Mouse (Mus musculus): ENCODE measurements at regions not wholly inside any gene's neighbourhood (a gene's known extent, or its start where the extent isn't known, plus 50 kb on each side); places are given as distances from the start of the nearest gene placed in this dataset.

DNA sequence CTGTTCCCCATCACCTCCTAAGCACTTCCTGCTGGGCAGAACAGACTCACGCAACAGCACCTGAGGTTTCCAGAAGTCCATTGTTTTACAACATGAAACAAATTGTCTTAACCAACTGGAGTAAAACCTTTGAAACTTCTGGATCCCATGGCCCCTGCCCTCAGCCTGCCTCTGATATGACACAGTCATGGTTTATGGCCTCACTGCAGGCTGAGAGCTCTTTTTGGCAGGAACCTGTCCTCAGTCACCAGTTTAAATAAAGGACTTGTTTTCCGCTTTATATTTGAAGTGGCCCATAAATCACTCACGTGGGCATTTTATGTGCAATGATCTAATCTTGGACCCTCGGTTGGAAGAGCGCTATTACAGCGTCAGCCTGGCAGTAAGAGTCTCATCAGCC lies 388.5 kb upstream of the Atp11b start:
- Histone ChIP-seq H3K27ac (no peak overlapping the region), H3K4me3 (no peak overlapping the region), H3K27me3 (ENCODE audit: insufficient read depth, poor library complexity, severe bottlenecking) (no peaks in the 10 kb centered on the region), H3K9me3 (no peaks in the 10 kb centered on the region), H3K4me1 (replicated peaks) (peaks cover 15% of the 10 kb centered on the region), H3K36me3 (no peaks in the 10 kb centered on the region)
- 94% methylated on average over 6 of the region's 6 CpGs for WGBS
- DNase-seq (ENCODE audit: low spot score) = no peak

DNA sequence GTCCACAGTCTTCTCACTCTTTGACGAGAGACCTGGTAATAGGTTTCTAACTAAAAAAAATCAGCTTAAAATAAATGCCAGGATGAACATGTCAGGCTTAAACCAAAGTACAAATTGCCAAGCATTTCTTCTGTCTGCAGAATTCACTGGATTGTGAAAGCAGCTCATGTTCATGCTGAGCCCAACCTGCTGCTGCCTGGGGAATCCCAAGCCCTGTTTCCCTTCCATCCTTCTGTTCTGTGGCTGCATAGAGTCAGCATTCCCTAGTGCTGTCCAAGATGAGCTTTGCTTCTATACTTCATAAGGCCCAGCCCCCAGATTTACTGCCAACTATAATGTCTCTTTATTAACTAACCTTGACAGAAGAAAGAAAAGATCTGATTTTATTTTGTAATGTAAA lies 381.6 kb upstream of the Atp11b start:
- no peaks in the 10 kb centered on the region for H3K9me3 ChIP-seq
- H3K27ac ChIP-seq = no peak overlapping the region
- H3K4me3 ChIP-seq = no peak overlapping the region
- no peaks in the 10 kb centered on the region for H3K4me1 ChIP-seq (replicated peaks)
- H3K36me3 ChIP-seq = no peaks in the 10 kb centered on the region
- 87% methylated on average over 1 of the region's 1 CpGs for WGBS
- no peaks in the 10 kb centered on the region for H3K27me3 ChIP-seq (ENCODE audit: insufficient read depth, poor library complexity, severe bottlenecking)
- no peak for DNase-seq (ENCODE audit: low spot score)

DNA sequence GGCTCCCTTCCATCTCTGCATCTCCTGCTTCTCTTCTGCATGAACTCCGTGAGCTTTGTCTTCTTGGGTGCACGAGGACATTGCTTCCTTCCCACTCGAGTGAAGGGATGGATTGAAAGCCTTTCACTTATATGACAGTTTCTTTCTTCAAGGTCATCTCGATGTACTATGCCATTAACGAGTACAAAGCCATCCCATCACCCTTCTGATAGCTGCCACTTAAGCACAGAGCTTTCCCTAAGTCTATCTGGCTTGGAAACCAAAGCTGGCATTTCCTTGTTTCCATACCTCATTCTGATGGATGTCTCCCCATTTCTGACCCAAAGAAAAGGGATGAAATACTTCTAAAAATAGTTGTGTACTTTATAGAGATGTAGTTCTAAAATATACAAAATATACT lies 366.5 kb upstream of the Atp11b start:
- DNase-seq (ENCODE audit: low spot score) = no peak
- Histone ChIP-seq H3K4me3 (no peak overlapping the region), H3K27me3 (ENCODE audit: insufficient read depth, poor library complexity, severe bottlenecking) (no peaks in the 10 kb centered on the region), H3K4me1 (replicated peaks) (no peaks in the 10 kb centered on the region), H3K27ac (no peak overlapping the region), H3K36me3 (no peaks in the 10 kb centered on the region), H3K9me3 (no peaks in the 10 kb centered on the region)
- 85% methylated on average over 5 of the region's 5 CpGs for WGBS

DNA sequence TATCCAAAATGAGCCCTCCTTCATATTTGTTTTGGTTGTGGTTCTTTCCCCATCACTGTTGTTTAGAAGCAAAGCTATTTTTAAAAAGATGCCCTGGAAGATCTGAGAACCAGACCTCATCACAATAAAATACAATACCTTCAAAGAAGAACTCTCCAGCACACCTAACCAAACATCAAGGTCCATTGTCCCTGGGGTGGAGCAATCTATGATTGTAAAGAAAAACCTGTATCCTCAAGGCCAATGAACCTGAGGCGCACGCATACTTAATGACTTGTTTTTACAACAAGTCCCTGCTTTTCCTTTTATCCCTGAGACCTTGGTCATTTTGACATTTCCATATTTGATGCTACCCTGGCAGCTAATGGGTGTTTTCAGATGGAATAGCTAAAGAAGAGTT lies 361.2 kb upstream of the Atp11b start:
- no peak for DNase-seq (ENCODE audit: low spot score)
- WGBS = 93% methylated on average over 2 of the region's 2 CpGs
- no peak overlapping the region for H3K27ac ChIP-seq
- H3K36me3 ChIP-seq = no peaks in the 10 kb centered on the region
- no peaks in the 10 kb centered on the region for H3K4me1 ChIP-seq (replicated peaks)
- H3K27me3 ChIP-seq (ENCODE audit: insufficient read depth, poor library complexity, severe bottlenecking) = no peaks in the 10 kb centered on the region
- H3K9me3 ChIP-seq = no peaks in the 10 kb centered on the region
- H3K4me3 ChIP-seq = no peak overlapping the region

DNA sequence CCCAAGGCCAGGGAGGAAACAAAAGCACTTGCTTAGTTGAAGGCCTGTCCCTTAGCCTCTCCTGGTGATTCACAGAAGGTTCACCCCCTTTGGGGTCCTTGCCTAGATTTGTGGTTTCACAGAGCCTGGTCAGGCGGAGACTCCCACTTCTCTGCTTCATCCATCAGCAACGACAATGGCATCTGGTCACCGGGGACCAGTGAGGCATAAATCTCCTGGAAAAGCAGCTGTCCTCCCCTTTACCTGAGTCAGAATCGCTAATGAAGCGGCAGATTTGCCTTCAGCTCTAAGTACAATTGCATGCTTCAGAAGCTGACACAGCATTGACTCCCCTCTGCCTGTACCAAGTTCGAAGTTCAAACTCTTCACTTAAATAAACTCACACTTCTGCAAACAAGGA lies 353.7 kb upstream of the Atp11b start:
- Histone ChIP-seq H3K4me1 (replicated peaks) (peaks cover 30% of the 10 kb centered on the region), H3K4me3 (no peak overlapping the region), H3K9me3 (no peaks in the 10 kb centered on the region), H3K27ac (0 out of 2 replicates have a peak overlapping the region, but pooled peaks have one; percentile 17), H3K27me3 (ENCODE audit: insufficient read depth, poor library complexity, severe bottlenecking) (no peaks in the 10 kb centered on the region), H3K36me3 (no peaks in the 10 kb centered on the region)
- no peak for DNase-seq (ENCODE audit: low spot score)
- 59% methylated on average over 6 of the region's 6 CpGs for WGBS

- Histone ChIP-seq H3K9me3 (no peaks in the 10 kb centered on the region), H3K27me3 (ENCODE audit: insufficient read depth, poor library complexity, severe bottlenecking) (no peaks in the 10 kb centered on the region), H3K27ac (peak overlapping the region; percentile 90), H3K4me3 (no peak overlapping the region), H3K36me3 (no peaks in the 10 kb centered on the region), H3K4me1 (replicated peaks) (peaks cover 46% of the 10 kb centered on the region)
- no peak for DNase-seq (ENCODE audit: low spot score)
- WGBS = 87% methylated on average over 10 of the region's 10 CpGs
Measured at GRCm38 (mm10) chr3:35402666-35403065, 351.2 kb upstream of the Atp11b start.

DNA sequence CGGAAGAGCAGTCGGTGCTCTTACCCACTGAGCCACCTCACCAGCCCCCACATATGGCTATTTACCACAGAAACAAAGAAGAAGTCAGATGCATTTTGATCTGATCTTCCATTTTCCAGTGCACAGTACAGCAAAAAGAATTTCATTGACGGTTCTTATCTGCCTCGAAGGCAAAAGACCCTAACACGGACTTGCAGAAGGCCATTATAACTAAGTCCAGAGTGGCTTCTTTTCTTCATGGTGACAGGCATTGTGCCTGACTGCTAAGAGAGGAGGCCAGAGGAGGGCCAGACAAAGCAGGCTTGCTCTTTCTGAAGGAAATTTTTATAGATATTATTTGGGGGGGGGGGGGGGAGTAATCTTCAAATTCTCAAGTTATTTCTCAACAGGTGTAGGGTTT lies 350.0 kb upstream of the Atp11b start:
- Histone ChIP-seq H3K27ac (peak overlapping the region; percentile 90), H3K27me3 (ENCODE audit: insufficient read depth, poor library complexity, severe bottlenecking) (no peaks in the 10 kb centered on the region), H3K4me3 (no peak overlapping the region), H3K4me1 (replicated peaks) (peaks cover 46% of the 10 kb centered on the region), H3K9me3 (0 out of 2 replicates have a peak, but pooled peaks cover 3% of the 10 kb centered on the region), H3K36me3 (no peaks in the 10 kb centered on the region)
- peak; percentile 21 for DNase-seq (ENCODE audit: low spot score)
- 46% methylated on average over 5 of the region's 5 CpGs for WGBS

GRCm38 (mm10) chr3:35404492-35405390 lies 349.2 kb upstream of the Atp11b start:
- Histone ChIP-seq H3K36me3 (no peaks in the 10 kb centered on the region), H3K4me3 (peak overlapping the region; percentile 24), H3K27ac (peak overlapping the region; percentile 90), H3K4me1 (replicated peaks) (peaks cover 46% of the 10 kb centered on the region), H3K9me3 (0 out of 2 replicates have a peak, but pooled peaks cover 3% of the 10 kb centered on the region), H3K27me3 (ENCODE audit: insufficient read depth, poor library complexity, severe bottlenecking) (no peaks in the 10 kb centered on the region)
- 4% methylated on average over 10 of the region's 10 CpGs for WGBS
- peak; percentile 85 for DNase-seq (ENCODE audit: low spot score)

GRCm38 (mm10) chr3:35405621-35406079 lies 348.3 kb upstream of the Atp11b start:
- no peaks in the 10 kb centered on the region for H3K36me3 ChIP-seq
- 43% methylated on average over 14 of the region's 14 CpGs for WGBS

DNA sequence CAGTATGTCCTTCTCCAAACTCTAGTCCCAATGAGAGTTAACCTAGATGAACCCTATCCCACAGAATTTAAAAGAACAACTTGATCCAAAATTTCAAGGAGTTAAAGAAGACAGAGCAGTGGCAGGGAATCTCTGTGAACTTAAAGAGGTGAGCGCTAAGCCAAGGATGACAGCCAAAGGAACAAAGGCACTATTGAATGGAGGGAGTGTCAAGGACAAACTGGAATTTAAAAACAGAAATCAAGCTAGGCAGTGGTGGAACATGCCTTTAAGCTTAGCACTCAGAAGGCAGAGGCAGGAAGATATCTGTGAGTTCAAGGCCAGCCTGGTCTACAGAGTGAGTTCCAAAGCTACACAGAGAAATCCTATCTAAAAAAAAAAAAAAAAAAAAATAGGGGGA lies 316.2 kb upstream of the Atp11b start:
- Histone ChIP-seq H3K36me3 (no peaks in the 10 kb centered on the region), H3K4me1 (replicated peaks) (no peaks in the 10 kb centered on the region), H3K9me3 (no peaks in the 10 kb centered on the region), H3K27ac (no peak overlapping the region), H3K4me3 (no peak overlapping the region), H3K27me3 (ENCODE audit: insufficient read depth, poor library complexity, severe bottlenecking) (no peaks in the 10 kb centered on the region)
- 86% methylated on average over 1 of the region's 1 CpGs for WGBS
- DNase-seq (ENCODE audit: low spot score) = no peak

More at GRCm38 (mm10) chr3:35405621-35406079, 348.3 kb upstream of the Atp11b start:
- DNase-seq (ENCODE audit: low spot score) = peak; percentile 81
- H3K27me3 ChIP-seq (ENCODE audit: insufficient read depth, poor library complexity, severe bottlenecking) = no peaks in the 10 kb centered on the region
- H3K4me3 ChIP-seq = peak overlapping the region; percentile 24; the same call in 1 of the 2 replicates
- H3K9me3 ChIP-seq = 0 out of 2 replicates have a peak, but pooled peaks cover 3% of the 10 kb centered on the region
- peak overlapping the region; percentile 90 for H3K27ac ChIP-seq
- H3K4me1 ChIP-seq (replicated peaks) = peaks cover 40% of the 10 kb centered on the region

DNA sequence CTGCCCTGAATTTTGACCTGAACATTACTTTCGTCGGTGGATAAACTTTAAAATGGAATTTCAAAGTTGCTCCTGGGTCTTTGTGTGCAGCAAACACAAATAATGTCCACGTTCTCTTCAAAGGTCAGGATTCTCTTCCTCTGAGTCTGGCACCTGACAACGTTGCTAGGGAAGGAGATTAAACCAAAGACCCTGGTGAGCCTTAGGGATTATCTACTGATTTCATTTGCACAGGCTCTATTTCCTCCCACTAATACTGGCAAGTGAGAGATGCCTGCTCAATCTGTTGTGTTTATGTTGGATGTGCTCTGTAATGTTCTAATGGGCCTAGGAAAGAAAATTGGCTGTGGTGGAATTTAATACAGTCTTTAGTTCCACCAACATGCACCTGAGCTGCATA lies 291.0 kb upstream of the Atp11b start:
- 61% methylated on average over 4 of the region's 4 CpGs for WGBS
- Histone ChIP-seq H3K4me1 (replicated peaks) (no peaks in the 10 kb centered on the region), H3K36me3 (no peaks in the 10 kb centered on the region), H3K27me3 (ENCODE audit: insufficient read depth, poor library complexity, severe bottlenecking) (no peaks in the 10 kb centered on the region), H3K4me3 (no peak overlapping the region), H3K27ac (no peak overlapping the region), H3K9me3 (no peaks in the 10 kb centered on the region)
- no peak for DNase-seq (ENCODE audit: low spot score)

DNA sequence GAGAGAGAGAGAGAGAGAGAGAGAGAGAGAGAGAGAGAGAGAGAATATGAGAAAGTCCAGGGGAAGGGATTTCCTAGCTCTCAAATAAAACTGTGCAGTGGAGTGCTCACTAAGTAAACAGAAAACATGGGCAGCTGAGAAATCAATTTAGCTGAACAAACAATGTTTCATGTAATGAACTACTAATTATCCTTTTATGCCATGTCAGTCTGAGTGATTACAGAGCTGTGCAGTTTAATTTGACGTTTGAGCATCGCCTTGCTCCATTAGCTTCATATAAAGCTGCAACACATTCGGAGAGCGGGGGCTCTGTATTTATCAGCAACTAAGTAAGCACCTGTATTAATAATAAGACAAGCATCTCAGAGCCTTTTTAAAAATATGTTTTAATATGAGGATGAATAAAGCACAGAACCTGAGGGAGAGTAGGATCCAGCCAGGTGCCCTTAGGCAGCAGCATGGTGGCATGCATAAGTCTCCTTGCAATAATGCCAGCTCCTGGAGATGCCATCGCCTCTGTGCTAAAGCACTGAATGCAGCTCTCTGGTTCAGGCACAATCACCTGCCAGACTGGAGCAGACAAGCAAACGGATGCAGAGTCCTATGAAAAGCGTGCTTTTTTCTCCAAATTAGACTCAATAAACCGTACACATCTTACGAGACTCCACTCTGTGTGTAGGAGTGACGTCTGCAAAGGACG lies 289.5 kb upstream of the Atp11b start:
- WGBS = 86% methylated on average over 11 of the region's 11 CpGs
- no peak overlapping the region for H3K4me3 ChIP-seq
- H3K36me3 ChIP-seq = no peaks in the 10 kb centered on the region
- H3K27ac ChIP-seq = no peak overlapping the region
- H3K9me3 ChIP-seq = no peaks in the 10 kb centered on the region
- H3K27me3 ChIP-seq (ENCODE audit: insufficient read depth, poor library complexity, severe bottlenecking) = no peaks in the 10 kb centered on the region
- DNase-seq (ENCODE audit: low spot score) = no peak
- no peaks in the 10 kb centered on the region for H3K4me1 ChIP-seq (replicated peaks)

DNA sequence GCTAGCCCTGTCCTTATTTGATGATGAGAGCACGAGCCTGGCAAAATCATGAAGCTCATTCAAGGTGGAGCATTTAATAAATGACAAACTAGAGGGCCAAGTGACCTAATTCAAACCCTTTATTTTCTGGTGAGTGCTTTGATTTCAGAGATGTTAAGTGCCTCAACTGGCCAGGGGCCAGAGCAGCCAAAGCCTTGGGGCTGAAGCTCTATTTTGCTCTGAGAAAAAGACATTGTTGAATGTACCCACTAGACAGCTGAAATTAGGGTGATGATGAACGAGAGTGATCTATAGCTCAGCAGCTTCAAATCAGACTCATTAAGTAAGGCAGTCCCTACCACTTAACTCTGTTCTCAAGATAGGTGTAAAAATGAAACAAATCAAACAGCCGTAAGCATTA lies 287.9 kb upstream of the Atp11b start:
- Histone ChIP-seq H3K9me3 (no peaks in the 10 kb centered on the region), H3K27ac (no peak overlapping the region), H3K27me3 (ENCODE audit: insufficient read depth, poor library complexity, severe bottlenecking) (no peaks in the 10 kb centered on the region), H3K4me1 (replicated peaks) (no peaks in the 10 kb centered on the region), H3K4me3 (no peak overlapping the region), H3K36me3 (no peaks in the 10 kb centered on the region)
- DNase-seq (ENCODE audit: low spot score) = no peak
- 87% methylated on average over 3 of the region's 3 CpGs for WGBS
